Mouse (Mus musculus) heart, embryonic 10.5 days (tissue): ENCODE results near the gene Kbtbd2. TPM values are rescaled to one million over a fixed set of nuclear protein-coding genes. Genes with fewer than 3 reads are reported as not detected.

Experiments used
- DNase-seq: peaks from one replicate; pipeline ENCODE4 v3.0.0-alpha.2; 2017; ENCODE audit warnings: low spot score
- H3K27ac ChIP-seq: fragments of 300-500 bp; sonication (generic); 2 replicates; pipeline ENCODE4 v1.5.1; 2016; ENCODE audit warnings: mild to moderate bottlenecking
- H3K27me3 ChIP-seq: fragments of 300-500 bp; sonication (generic); 2 replicates; pipeline ENCODE4 v1.6.1; 2016; ENCODE audit warnings: mild to moderate bottlenecking; ENCODE audit not compliant: poor library complexity, insufficient read depth, severe bottlenecking
- H3K36me3 ChIP-seq: fragments of 300-500 bp; sonication (generic); 2 replicates; pipeline ENCODE4 v1.6.1; 2016; ENCODE audit warnings: mild to moderate bottlenecking, moderate library complexity
- H3K4me1 ChIP-seq: fragments of 300-500 bp; sonication (generic); 2 replicates; pipeline ENCODE4 v1.6.1; 2016; ENCODE audit warnings: mild to moderate bottlenecking
- H3K4me3 ChIP-seq: fragments of 300-500 bp; sonication (generic); 2 replicates; pipeline ENCODE4 v1.5.1; 2016; ENCODE audit warnings: mild to moderate bottlenecking, moderate library complexity
- H3K9me3 ChIP-seq: fragments of 300-500 bp; sonication (generic); 2 replicates; pipeline ENCODE4 v1.6.1; 2016; ENCODE audit warnings: mild to moderate bottlenecking, moderate library complexity
- WGBS: fragments of 180-500 bp; shearing (Covaris S2); methylation state at CpG from one replicate; pipeline ENCODE4 v1.1.7; 2016; 5-methylcytosine and 5-hydroxymethylcytosine counted together
- polyA plus RNA-seq: library from polyadenylated mRNA; unstranded; fragments of >200 nt; fragmentation: Nextera tagmentation; extraction: Ambion mirVana; gene quantifications from 2 replicates; pipeline ENCODE4 v1.2.1, GENCODE M21; 2016

Gene Kbtbd2
- polyA plus RNA-seq, 1 experiment from 2014 or later, result 39.9 TPM

GRCm38 (mm10) chr6:56779636-56780035 is 18.0 kb downstream of the Kbtbd2 start:
- DNase-seq, result no peak
- Histone ChIP-seq H3K9me3 (no peaks in the 10 kb centered on the region), H3K36me3 (peaks cover 80% of the 10 kb centered on the region), H3K4me1 (no peaks in the 10 kb centered on the region), H3K4me3 (no peak overlapping the region), H3K27ac (no peak overlapping the region), H3K27me3 (no peaks in the 10 kb centered on the region)
- WGBS, result 92% methylated on average over 5 of the region's 5 CpGs

GRCm38 (mm10) chr6:56775816-56776215 is 21.8 kb downstream of the Kbtbd2 start:
- no peaks in the 10 kb centered on the region for H3K9me3 ChIP-seq
- 76% methylated on average over 3 of the region's 3 CpGs for WGBS
- H3K4me3 ChIP-seq, result no peak overlapping the region
- no peaks in the 10 kb centered on the region for H3K4me1 ChIP-seq
- DNase-seq, result no peak
- H3K36me3 ChIP-seq, result peaks cover 61% of the 10 kb centered on the region
- no peaks in the 10 kb centered on the region for H3K27me3 ChIP-seq
- no peak overlapping the region for H3K27ac ChIP-seq

- DNase-seq, result no peak
- Histone ChIP-seq H3K27me3 (no peaks in the 10 kb centered on the region), H3K4me3 (no peak overlapping the region), H3K9me3 (no peaks in the 10 kb centered on the region), H3K4me1 (no peaks in the 10 kb centered on the region), H3K27ac (no peak overlapping the region), H3K36me3 (peaks cover 13% of the 10 kb centered on the region; the same call in 1 of the 2 replicates)
- WGBS, result 84% methylated on average over 4 of the region's 4 CpGs
Measured at GRCm38 (mm10) chr6:56765696-56766095, 31.9 kb downstream of the Kbtbd2 start.

GRCm38 (mm10) chr6:56765265-56765664 is 32.3 kb downstream of the Kbtbd2 start:
- 84% methylated on average over 3 of the region's 3 CpGs for WGBS
- no peak overlapping the region for H3K27ac ChIP-seq

GRCm38 (mm10) chr6:56759324-56759723 is 38.3 kb downstream of the Kbtbd2 start:
- no peaks in the 10 kb centered on the region for H3K27me3 ChIP-seq
- DNase-seq, result no peak
- no peaks in the 10 kb centered on the region for H3K9me3 ChIP-seq
- no peak overlapping the region for H3K27ac ChIP-seq
- H3K4me1 ChIP-seq, result no peaks in the 10 kb centered on the region
- H3K4me3 ChIP-seq, result no peak overlapping the region
- H3K36me3 ChIP-seq, result peaks cover 53% of the 10 kb centered on the region
- WGBS, result 89% methylated on average over 1 of the region's 1 CpGs

More at GRCm38 (mm10) chr6:56765265-56765664, 32.3 kb downstream of the Kbtbd2 start:
- no peak for DNase-seq
- Histone ChIP-seq H3K4me3 (no peak overlapping the region), H3K27me3 (no peaks in the 10 kb centered on the region), H3K4me1 (no peaks in the 10 kb centered on the region), H3K36me3 (peaks cover 13% of the 10 kb centered on the region; the same call in 1 of the 2 replicates), H3K9me3 (no peaks in the 10 kb centered on the region)

GRCm38 (mm10) chr6:56756117-56756516 is 41.5 kb downstream of the Kbtbd2 start:
- Histone ChIP-seq H3K27ac (no peak overlapping the region), H3K4me1 (no peaks in the 10 kb centered on the region), H3K9me3 (no peaks in the 10 kb centered on the region), H3K27me3 (no peaks in the 10 kb centered on the region), H3K4me3 (no peak overlapping the region), H3K36me3 (peaks cover 59% of the 10 kb centered on the region)
- WGBS, result 90% methylated on average over 1 of the region's 1 CpGs
- DNase-seq, result no peak

- H3K4me3 ChIP-seq, result no peak overlapping the region
- no peaks in the 10 kb centered on the region for H3K9me3 ChIP-seq
- no peaks in the 10 kb centered on the region for H3K27me3 ChIP-seq
- H3K36me3 ChIP-seq, result peaks cover 59% of the 10 kb centered on the region
- DNase-seq, result no peak
- H3K4me1 ChIP-seq, result no peaks in the 10 kb centered on the region
- H3K27ac ChIP-seq, result no peak overlapping the region
- 85% methylated on average over 3 of the region's 3 CpGs for WGBS
Measured at GRCm38 (mm10) chr6:56753719-56754118, 43.9 kb downstream of the Kbtbd2 start.

- whole genome bisulfite sequencing, result 85% methylated on average over 5 of the region's 5 CpGs
- H3K4me1 ChIP-seq, result no peaks in the 10 kb centered on the region
- H3K9me3 ChIP-seq, result no peaks in the 10 kb centered on the region
- peaks cover 33% of the 10 kb centered on the region for H3K36me3 ChIP-seq
- DNase-seq, result no peak
- H3K4me3 ChIP-seq, result no peak overlapping the region
- H3K27me3 ChIP-seq, result no peaks in the 10 kb centered on the region
- no peak overlapping the region for H3K27ac ChIP-seq
Measured at GRCm38 (mm10) chr6:56745950-56746543, 51.6 kb downstream of the Kbtbd2 start.

- no peak overlapping the region for H3K27ac ChIP-seq
- H3K4me3 ChIP-seq, result no peak overlapping the region
- WGBS, result 79% methylated on average over 2 of the region's 2 CpGs
- no peak for DNase-seq
- no peaks in the 10 kb centered on the region for H3K9me3 ChIP-seq
- H3K27me3 ChIP-seq, result no peaks in the 10 kb centered on the region
- peaks cover 60% of the 10 kb centered on the region for H3K36me3 ChIP-seq
- no peaks in the 10 kb centered on the region for H3K4me1 ChIP-seq
Measured at GRCm38 (mm10) chr6:56732545-56732944, 65.1 kb downstream of the Kbtbd2 start.

Other genes starting within 250 kb of the Kbtbd2 start
- gene Pde1c, start 228.7 kb downstream of the Kbtbd2 start, polyA plus RNA-seq, result 2.2 and 3.1 TPM in 2 replicates
- gene Lsm5, start 93.1 kb downstream of the Kbtbd2 start, polyA plus RNA-seq, result 99.3 and 118 TPM in 2 replicates
- gene Avl9, start 82.9 kb downstream of the Kbtbd2 start, polyA plus RNA-seq, result 8.6 and 9.3 TPM in 2 replicates
- 122 and 142 TPM in 2 replicates for gene Fkbp9, start 34.2 kb upstream of the Kbtbd2 start, polyA plus RNA-seq
- gene Nt5c3, start 126.1 kb upstream of the Kbtbd2 start, polyA plus RNA-seq, result 74.1 and 75.4 TPM in 2 replicates
- gene Vmn1r4, start 126.2 kb upstream of the Kbtbd2 start, polyA plus RNA-seq, result 0.13 and 0.16 TPM in 2 replicates
- gene Vmn1r5, start 172.5 kb upstream of the Kbtbd2 start, polyA plus RNA-seq, result not detected in 2 replicates
- gene Vmn1r6, start 199.4 kb upstream of the Kbtbd2 start, polyA plus RNA-seq, result not detected in 2 replicates
- gene Vmn1r7, start 227.5 kb upstream of the Kbtbd2 start, polyA plus RNA-seq, result not detected in 2 replicates
- gene Vmn1r8, start 234.5 kb upstream of the Kbtbd2 start, polyA plus RNA-seq, result not detected in 2 replicates